Mouse (Mus musculus) urinary bladder, postnatal 0 days (tissue): Measurements from ENCODE around the gene Celsr3. TPM values are rescaled to one million over a fixed set of nuclear protein-coding genes. Genes with fewer than 3 reads are reported as not detected.

ENCODE experiments used
- microRNA-seq: library from miRNA; unstranded; fragments of <30 nt; microRNA quantifications from one replicate; pipeline ENCODE4, GENCODE M21; 2016
- polyA plus RNA-seq: library from polyadenylated mRNA; unstranded; fragments of >200 nt; fragmentation: Nextera tagmentation; extraction: Ambion mirVana; gene quantifications from 2 replicates; pipeline ENCODE4 v1.2.1, GENCODE M21; 2015

Gene Celsr3
- 0.08 and 0.42 TPM in 2 replicates for polyA plus RNA-seq

GRCm38 (mm10) chr9:108825820-108826699 lies at the start of gene Celsr3:
Gene Celsr3, plus strand, starts transcription at chr9:108826320.

GRCm38 (mm10) chr9:108783548-108784463 lies 42.3 kb upstream of the Celsr3 start, which contains the start of gene Ip6k2:
Gene Ip6k2, plus strand, starts transcription at chr9:108783796.

GRCm38 (mm10) chr9:108808163-108808665 lies 17.9 kb upstream of the Celsr3 start, which contains the start of gene Nckipsd:
Gene Nckipsd, plus strand, starts transcription at chr9:108808368.

GRCm38 (mm10) chr9:108852976-108853375 lies 26.9 kb downstream of the Celsr3 start, which contains the start of gene Slc26a6:
Gene Slc26a6, plus strand, starts transcription at chr9:108853283.

Small RNA genes lying within 50 kb of the gene (microRNA-seq; reads per million reads assigned to microRNA genes)
- not detected for gene Gm23156

Other genes with a start within 250 kb of the Celsr3 start
- 29.2 and 32.3 TPM in 2 replicates for gene Wdr6, start 247.6 kb upstream of the Celsr3 start, polyA plus RNA-seq
- gene P4htm, start 228.7 kb upstream of the Celsr3 start, polyA plus RNA-seq, result 7.3 and 9.2 TPM in 2 replicates
- 29.9 and 32.6 TPM in 2 replicates for gene Arih2, start 176.9 kb upstream of the Celsr3 start, polyA plus RNA-seq
- gene Slc25a20, start 164.2 kb upstream of the Celsr3 start, polyA plus RNA-seq, result 41.8 and 42.2 TPM in 2 replicates
- gene Prkar2a, start 137.0 kb upstream of the Celsr3 start, polyA plus RNA-seq, result 21.9 and 24.5 TPM in 2 replicates
- 18.0 and 24.5 TPM in 2 replicates for gene Ip6k2, start 42.5 kb upstream of the Celsr3 start, polyA plus RNA-seq
- 6.2 and 10.4 TPM in 2 replicates for gene Nckipsd, start 18.0 kb upstream of the Celsr3 start, polyA plus RNA-seq
- 5.2 and 5.4 TPM in 2 replicates for gene Slc26a6, start 27.0 kb downstream of the Celsr3 start, polyA plus RNA-seq
- gene Tmem89, start 88.3 kb downstream of the Celsr3 start, polyA plus RNA-seq, result not detected in 2 replicates
- gene Uqcrc1, start 110.3 kb downstream of the Celsr3 start, polyA plus RNA-seq, result 369 and 386 TPM in 2 replicates
- 2.6 and 3.5 TPM in 2 replicates for gene Col7a1, start 127.3 kb downstream of the Celsr3 start, polyA plus RNA-seq
- gene Ucn2, start 159.7 kb downstream of the Celsr3 start, polyA plus RNA-seq, result not detected in 2 replicates
- gene Pfkfb4, start 165.5 kb downstream of the Celsr3 start, polyA plus RNA-seq, result 6.9 and 8.0 TPM in 2 replicates
- gene Shisa5, start 212.2 kb downstream of the Celsr3 start, polyA plus RNA-seq, result 134 and 166 TPM in 2 replicates
- gene Trex1, start 233.4 kb downstream of the Celsr3 start, polyA plus RNA-seq, result 18.5 and 25.6 TPM in 2 replicates
- gene Atrip, start 247.8 kb downstream of the Celsr3 start, polyA plus RNA-seq, result 13.7 and 17.2 TPM in 2 replicates